Mouse (Mus musculus) heart, postnatal 25 days (tissue): ENCODE results near the gene Cldn3. TPM values are rescaled to one million over a fixed set of nuclear protein-coding genes. Genes with fewer than 3 reads are reported as not detected.

ENCODE experiments used
- DNase-seq: peaks from one replicate; pipeline ENCODE4 v3.0.0; 2022; ENCODE audit warnings: low spot score
- intact Hi-C: fragments of 180-260 bp; cut with DNase I; formaldehyde crosslinking; loops from one replicate; pipeline ENCODE4 v1.15.1; 2025
- total RNA-seq, 2 experiments: library from RNA; stranded (reverse); gene quantifications; 2 replicates each; pipeline ENCODE4 v1.2.3; 2021

The Cldn3 gene
- total RNA-seq, 2 experiments from 2014 or later, result not detected

DNA sequence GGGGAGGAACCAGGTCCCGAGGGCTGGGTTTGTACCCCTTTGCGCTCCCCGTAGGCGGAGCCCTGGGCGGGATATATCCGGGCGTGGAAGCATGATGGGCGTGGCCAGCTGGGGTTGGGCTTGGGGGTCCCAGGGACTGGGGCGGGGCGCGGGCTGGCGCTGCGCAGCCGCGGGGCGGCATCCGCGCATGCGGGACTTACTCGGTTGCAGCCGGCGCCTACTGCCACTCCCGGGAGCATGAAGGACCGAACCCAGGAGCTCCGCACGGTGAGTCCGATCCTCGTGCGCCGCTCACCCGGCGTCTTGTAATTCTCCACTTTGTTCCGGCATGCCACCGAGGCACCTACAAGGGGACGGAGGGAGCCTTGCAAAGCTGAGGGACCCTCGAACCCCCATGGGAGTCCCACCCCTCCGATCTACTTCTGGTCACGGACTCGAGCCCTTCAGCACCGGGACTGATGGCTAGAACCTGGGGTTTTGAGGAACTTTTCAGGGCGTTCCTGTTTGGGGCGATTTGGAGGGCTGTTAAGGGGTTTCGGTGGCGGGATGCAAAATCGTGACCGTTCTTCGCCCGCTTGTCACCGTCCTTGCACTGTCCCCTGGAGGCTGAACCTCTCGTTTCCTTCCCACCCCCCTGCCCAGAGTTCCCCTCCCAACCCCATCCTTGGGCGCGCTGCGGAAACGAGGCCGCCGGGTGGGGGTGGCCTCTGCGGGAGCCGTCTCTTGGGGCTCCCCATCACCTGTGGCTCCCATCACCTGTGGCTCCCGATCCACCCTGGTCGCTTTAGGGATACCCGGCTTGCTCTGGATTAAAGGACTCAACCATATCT is 37.5 kb downstream of the Cldn3 start, which contains the start of gene Stx1a:
TSS of gene Stx1a (plus strand) at position 139 of the 830 bp plus-strand sequence.
- intact Hi-C loops, result loop anchor here (5.0 kb wide), 1 partner anchor 39 kb away; the partner anchor contains the start of genes Bud23 and Dnajc30
- DNase-seq, result peak; percentile 88

DNA sequence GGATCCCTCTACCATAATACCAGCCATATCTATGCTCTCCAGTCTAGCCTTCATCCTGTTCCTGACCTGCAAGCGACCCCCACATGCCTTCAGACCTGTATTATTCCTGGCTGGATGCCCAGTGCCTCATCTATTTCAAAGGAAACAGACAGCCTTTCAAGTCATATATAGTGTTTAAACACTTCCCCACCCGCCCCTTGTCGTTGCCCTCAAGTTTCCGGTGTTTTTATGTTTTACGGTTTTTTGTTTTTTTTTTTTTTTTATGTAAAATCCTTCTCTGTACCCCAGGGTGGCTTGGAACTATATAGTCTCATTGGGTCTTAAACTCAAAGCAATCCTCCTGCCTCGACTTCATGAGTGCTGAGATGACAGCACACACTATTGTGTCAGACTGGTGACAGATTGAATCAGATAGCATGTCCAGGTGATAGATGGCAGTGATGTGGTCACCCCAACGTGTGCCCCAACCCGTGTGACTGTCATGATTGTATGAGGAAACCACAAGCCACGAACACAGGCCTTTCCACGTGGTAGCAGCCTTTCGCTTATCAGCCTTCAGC is 38.7 kb downstream of the Cldn3 start:
- intact Hi-C loops, result loop anchor here (5.0 kb wide), 1 partner anchor 38 kb away; the partner anchor contains the start of genes Bud23 and Dnajc30
- DNase-seq, result no peak

DNA sequence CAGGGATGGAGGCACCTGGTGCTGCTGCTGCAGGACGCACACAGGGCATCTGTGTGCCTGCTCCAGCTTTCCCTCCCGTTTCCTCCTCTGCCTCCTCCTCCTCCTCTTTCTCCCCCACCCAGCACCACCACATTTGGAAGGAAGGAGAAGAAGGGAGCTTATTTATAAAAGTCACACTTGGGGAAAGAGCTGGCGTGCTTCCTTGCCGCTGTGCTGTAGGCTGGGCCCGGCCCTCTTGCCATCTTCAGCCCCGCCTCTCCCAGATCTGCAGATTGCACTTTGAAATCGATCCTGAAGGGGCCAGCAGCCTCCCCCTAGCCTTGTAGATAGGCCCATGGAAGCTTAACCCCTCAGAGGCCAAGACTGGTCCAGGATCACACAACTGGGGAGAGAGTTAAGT is 39.9 kb downstream of the Cldn3 start:
- intact Hi-C loops, result no loop called here

GRCm38 (mm10) chr5:135029007-135029854 is 43.2 kb downstream of the Cldn3 start:
- intact Hi-C loops, result no loop called here
- DNase-seq, result peak; percentile 35

More for the DNA sequence above, 39.9 kb downstream of the Cldn3 start:
- no peak for DNase-seq

DNA sequence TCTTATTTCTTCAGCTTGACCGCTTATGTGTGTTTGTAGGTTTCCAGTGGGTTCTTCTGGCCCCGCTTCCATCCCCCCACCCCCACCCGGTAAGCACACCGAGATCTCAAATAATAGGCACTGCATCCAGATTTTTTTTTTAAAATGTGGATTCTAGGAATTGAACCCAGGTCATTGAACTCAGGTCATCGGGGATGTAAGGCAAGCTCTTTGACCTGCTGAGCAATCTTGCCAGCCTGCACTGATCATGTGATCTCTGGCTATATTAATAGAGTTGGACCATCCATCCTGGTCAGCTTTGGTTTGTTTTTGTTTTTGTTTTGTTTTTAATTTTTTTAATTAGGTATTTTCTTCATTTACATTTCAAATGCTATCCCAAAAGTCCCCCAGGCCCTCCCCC is 46.6 kb downstream of the Cldn3 start:
- no peak for DNase-seq
- intact Hi-C loops, result no loop called here

GRCm38 (mm10) chr5:135034593-135034992 is 48.6 kb downstream of the Cldn3 start:
- DNase-seq, result no peak
- intact Hi-C loops, result no loop called here

- intact Hi-C loops, result no loop called here
- no peak for DNase-seq
These were observed 49.8 kb downstream of the Cldn3 start for GRCm38 (mm10) chr5:135035608-135036359.

Other genes with a start within 250 kb of the Cldn3 start
- gene Eln, start 238.9 kb upstream of the Cldn3 start, total RNA-seq, result 100 to 1,000 TPM; 147 to 183 TPM
- gene Tmem270, start 79.5 kb upstream of the Cldn3 start, total RNA-seq, result not detected
- gene Cldn13, start 70.7 kb upstream of the Cldn3 start, total RNA-seq, result not detected
- 1 to 10 TPM; 5.0 to 5.6 TPM for gene Mettl27, start 53.8 kb upstream of the Cldn3 start, total RNA-seq
- not detected for gene Cldn4, start 39.3 kb upstream of the Cldn3 start, total RNA-seq
- 10 to 100 TPM; 59.4 to 65.8 TPM for gene Abhd11, start 22.9 kb downstream of the Cldn3 start, total RNA-seq
- 1 to 10 TPM; 2.2 to 2.3 TPM for gene Stx1a, start 37.3 kb downstream of the Cldn3 start, total RNA-seq
- gene Dnajc30, start 78.0 kb downstream of the Cldn3 start, total RNA-seq, result 10 to 100 TPM; 35.9 to 37.0 TPM
- 10 to 100 TPM; 22.3 to 22.7 TPM for gene Bud23, start 78.7 kb downstream of the Cldn3 start, total RNA-seq
- gene Vps37d, start 92.1 kb downstream of the Cldn3 start, total RNA-seq, result under 1 TPM; 0.53 to 0.60 TPM
- gene Mlxipl, start 103.7 kb downstream of the Cldn3 start, total RNA-seq, result 10 to 100 TPM; 25.3 to 25.5 TPM
- 10 to 100 TPM; 11.2 to 14.6 TPM for gene Tbl2, start 163.4 kb downstream of the Cldn3 start, total RNA-seq
- 10 to 100 TPM; 35.1 to 35.2 TPM for gene Bcl7b, start 182.1 kb downstream of the Cldn3 start, total RNA-seq
- 10 to 100 TPM; 38.2 to 45.3 TPM for gene Baz1b, start 201.1 kb downstream of the Cldn3 start, total RNA-seq